Mouse (Mus musculus) spleen, adult 2 months (tissue): ENCODE measurements around the gene Prrt1. TPM values are rescaled to one million over a fixed set of nuclear protein-coding genes. Genes with fewer than 3 reads are reported as not detected.

Experiments used
- DNase-seq, 2 experiments: peaks; one replicate each; pipeline versions ENCODE4 v3.0.0 to v3.0.0-alpha.2; 2012 to 2021; ENCODE audit warnings: low spot score in 2 of 2, low read depth in 1 of 2
- H3K27ac ChIP-seq: fragments of 200-500 bp; 2 replicates; pipeline ENCODE4 v1.5.1; 2012; ENCODE audit warnings: low read length, inconsistent platforms; ENCODE audit not compliant: insufficient read depth
- H3K27me3 ChIP-seq: fragments of 200-500 bp; 2 replicates; pipeline ENCODE4 v1.6.1; 2012; ENCODE audit warnings: mild to moderate bottlenecking, moderate library complexity, low read length, inconsistent platforms; ENCODE audit not compliant: control insufficient read depth, insufficient read depth
- H3K36me3 ChIP-seq: fragments of 200-500 bp; 2 replicates; pipeline ENCODE4 v1.6.1; 2012; ENCODE audit warnings: mild to moderate bottlenecking, low read length, inconsistent platforms; ENCODE audit not compliant: control insufficient read depth, insufficient read depth
- H3K4me1 ChIP-seq: fragments of 200-500 bp; 2 replicates; pipeline ENCODE4 v1.6.1; 2011; ENCODE audit warnings: inconsistent platforms; ENCODE audit not compliant: control insufficient read depth, insufficient read depth, insufficient read length
- H3K4me3 ChIP-seq: fragments of 200-500 bp; 2 replicates; pipeline ENCODE4 v1.5.1; 2011; ENCODE audit warnings: mild to moderate bottlenecking, inconsistent platforms; ENCODE audit not compliant: insufficient read depth, insufficient read length; ENCODE audit errors: extremely low read depth
- CTCF ChIP-seq: fragments of 200-500 bp; IDR thresholded peaks from 2 replicates; pipeline ENCODE4 v1.5.1; 2011; ENCODE audit warnings: mild to moderate bottlenecking, inconsistent platforms; ENCODE audit not compliant: insufficient read depth, insufficient read length, insufficient replicate concordance; ENCODE audit errors: extremely low read depth
- POLR2A ChIP-seq: fragments of 200-500 bp; IDR thresholded peaks from 2 replicates; pipeline ENCODE4 v1.6.1; 2011; ENCODE audit warnings: low read depth, low read length, inconsistent platforms
- WGBS: fragments of 180-500 bp; shearing (Covaris S2); methylation state at CpG from one replicate; pipeline ENCODE4 v1.1.7; 2018; 5-methylcytosine and 5-hydroxymethylcytosine counted together
- polyA plus RNA-seq: library from polyadenylated mRNA; depleted of rRNA; stranded (reverse); fragments of >200 nt; gene quantifications from 2 replicates; pipeline ENCODE4 v1.2.3, GENCODE M21; 2012

Gene Prrt1
- polyA plus RNA-seq, 1 experiment, result 9.5 TPM

DNA sequence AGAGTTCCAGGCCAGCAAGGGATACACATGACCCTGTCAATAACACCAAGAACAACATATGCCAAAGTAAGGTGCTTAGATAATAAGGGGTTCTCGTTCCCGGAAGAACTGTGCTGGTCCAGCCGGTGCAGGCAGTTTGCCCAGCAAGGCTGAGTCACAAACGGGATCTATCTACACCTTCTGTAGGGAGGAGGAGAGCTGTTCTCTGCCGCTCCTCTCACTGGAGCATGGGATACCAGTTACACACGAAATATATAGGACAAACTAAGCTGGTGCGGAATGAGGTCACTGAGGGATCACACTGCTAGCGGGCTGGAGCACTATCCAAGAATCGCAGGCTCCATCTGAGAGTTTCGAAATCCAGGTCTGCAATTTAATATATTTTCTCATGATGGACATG lies 14.6 kb downstream of the Prrt1 start:
- no peaks in the 10 kb centered on the region for H3K27me3 ChIP-seq
- no peak for DNase-seq
- H3K4me1 ChIP-seq, result peaks cover 10% of the 10 kb centered on the region; the same call in 1 of the 2 replicates
- WGBS, result 85% methylated on average over 10 of the region's 10 CpGs
- H3K27ac ChIP-seq, result no peak overlapping the region
- H3K36me3 ChIP-seq, result no peaks in the 10 kb centered on the region
- TF ChIP-seq CTCF (no peak), POLR2A (no peak)
- no peak overlapping the region for H3K4me3 ChIP-seq

- peak within 1 kb of the TSS; percentile 51; the same call in 1 of the 2 replicates for H3K27ac ChIP-seq
- no peak for TF ChIP-seq CTCF
- no peak; the same call in 1 of the 2 replicates for TF ChIP-seq POLR2A
- H3K4me1 ChIP-seq, result peaks cover 14% of the 10 kb centered on the region; the same call in 1 of the 2 replicates
- peak within 1 kb of the TSS; percentile 60 for H3K4me3 ChIP-seq
- H3K36me3 ChIP-seq, result no peaks in the 10 kb centered on the region
- peak; percentile 90 to 97 for DNase-seq
- no peaks in the 10 kb centered on the region for H3K27me3 ChIP-seq
- WGBS, result 2% methylated on average over 16 of the region's 16 CpGs
Observed at GRCm38 (mm10) chr17:34644608-34645007, 15.3 kb downstream of the Prrt1 start, which contains the start of gene Fkbpl. Gene Fkbpl (plus strand): TSS chr17:34644764.

GRCm38 (mm10) chr17:34645256-34645829 lies 16.0 kb downstream of the Prrt1 start:
- 72% methylated on average over 10 of the region's 10 CpGs for WGBS
- TF ChIP-seq CTCF (no peak), POLR2A (no peak)
- H3K4me3 ChIP-seq, result no peak overlapping the region
- no peaks in the 10 kb centered on the region for H3K27me3 ChIP-seq
- peaks cover 15% of the 10 kb centered on the region; the same call in 1 of the 2 replicates for H3K4me1 ChIP-seq
- no peak overlapping the region for H3K27ac ChIP-seq
- peaks cover 4% of the 10 kb centered on the region for H3K36me3 ChIP-seq
- no peak for DNase-seq

- H3K4me3 ChIP-seq, result no peak overlapping the region
- TF ChIP-seq POLR2A (no peak), CTCF (no peak)
- peaks cover 15% of the 10 kb centered on the region; the same call in 1 of the 2 replicates for H3K4me1 ChIP-seq
Observed at GRCm38 (mm10) chr17:34645831-34646511, 16.6 kb downstream of the Prrt1 start.

DNA sequence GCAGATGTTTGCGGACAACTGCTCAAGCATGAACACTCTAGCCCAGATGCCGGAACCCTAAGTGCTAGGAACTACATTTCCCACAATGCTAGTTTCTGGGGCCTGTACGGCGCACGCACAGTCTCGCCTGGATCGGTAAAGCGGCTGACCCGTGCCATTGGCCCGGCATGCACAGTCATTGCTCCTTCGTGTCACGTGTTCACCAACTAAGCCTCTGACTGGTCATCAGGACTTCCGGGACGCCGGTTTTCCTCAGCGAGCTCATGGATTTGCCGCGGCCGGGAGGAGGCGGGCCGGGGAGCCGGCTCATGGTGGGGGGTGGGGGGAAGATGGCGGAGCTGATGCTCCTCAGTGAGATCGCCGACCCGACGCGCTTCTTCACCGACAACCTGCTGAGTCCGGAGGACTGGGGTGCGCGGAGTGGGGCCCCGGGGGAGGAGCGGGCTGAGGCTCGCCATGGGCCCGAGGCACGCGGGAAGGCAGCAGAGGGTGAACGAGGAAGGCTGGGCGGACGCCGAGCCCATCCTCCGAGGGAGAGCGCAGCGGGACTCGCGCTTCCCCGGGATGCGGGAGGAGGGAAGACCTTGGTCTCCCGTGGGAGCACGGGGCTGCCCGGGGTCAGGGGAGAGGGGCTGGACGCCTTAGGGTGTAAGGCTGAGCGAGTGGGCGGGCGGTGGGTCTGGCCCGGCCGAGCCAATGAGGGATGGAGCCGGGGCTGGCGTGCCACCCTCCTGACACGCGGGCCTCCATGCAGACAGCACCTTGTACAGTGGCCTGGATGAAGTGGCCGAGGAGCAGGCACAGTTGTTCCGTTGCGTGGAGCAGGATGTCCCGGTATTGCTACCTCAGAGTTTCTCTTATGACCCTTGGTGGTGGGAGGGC lies 17.8 kb downstream of the Prrt1 start, which contains the start of gene Atf6b:
Gene Atf6b (plus strand): TSS at position 241 of the 882 bp plus-strand sequence.
- no peaks in the 10 kb centered on the region for H3K27me3 ChIP-seq
- DNase-seq, result peak; percentile 93 to 96
- peak within 1 kb of the TSS; percentile 92 for H3K4me3 ChIP-seq
- peak within 1 kb of the TSS; percentile 69 for H3K27ac ChIP-seq
- WGBS, result 1% methylated on average over 66 of the region's 66 CpGs
- peak; percentile 53 for TF ChIP-seq POLR2A
- no peak for TF ChIP-seq CTCF
- peaks cover 20% of the 10 kb centered on the region for H3K36me3 ChIP-seq
- peaks cover 15% of the 10 kb centered on the region; the same call in 1 of the 2 replicates for H3K4me1 ChIP-seq

More at GRCm38 (mm10) chr17:34645831-34646511, 16.6 kb downstream of the Prrt1 start:
- H3K27me3 ChIP-seq, result no peaks in the 10 kb centered on the region
- no peak for DNase-seq
- H3K36me3 ChIP-seq, result peaks cover 10% of the 10 kb centered on the region
- whole genome bisulfite sequencing, result 72% methylated on average over 30 of the region's 30 CpGs
- no peak overlapping the region for H3K27ac ChIP-seq

- H3K4me3 ChIP-seq, result no peak overlapping the region
- no peak for DNase-seq
- 88% methylated on average over 16 of the region's 16 CpGs for WGBS
- peaks cover 15% of the 10 kb centered on the region; the same call in 1 of the 2 replicates for H3K4me1 ChIP-seq
- no peak overlapping the region; the same call in 1 of the 2 replicates for H3K27ac ChIP-seq
- TF ChIP-seq CTCF, result no peak
- TF ChIP-seq POLR2A, result no peak
- peaks cover 32% of the 10 kb centered on the region for H3K36me3 ChIP-seq
- no peaks in the 10 kb centered on the region for H3K27me3 ChIP-seq
Observed at GRCm38 (mm10) chr17:34648141-34648890, 19.0 kb downstream of the Prrt1 start.
